Mouse (Mus musculus): Measurements from ENCODE around the gene Gm21996. TPM values are rescaled to one million over a fixed set of nuclear protein-coding genes. Genes with fewer than 3 reads are reported as not detected.
"Not testable (repeated sequence)": the region's sequence is repeated elsewhere in the genome, so short reads cannot be mapped to it uniquely, and the experiment has no call there.

The Gm21996 gene
- not detected for total RNA-seq (2021)
- long read RNA-seq, experiment 1, result 0 reads
- long read RNA-seq, experiment 2, result 0 reads

- DNase-seq, result not testable (repeated sequence)
Measured at GRCm38 (mm10) chrY:89745432-89745831, at the start of gene Gm21996. Gm21996 (minus strand) TSS chrY:89745532.

Measured in gastrocnemius, postnatal 25 days (tissue).